Mouse (Mus musculus) ovary, postnatal 10 days (tissue): ENCODE results near the gene Cdc14a.
A peak's percentile ranks its signal among the peaks of the same experiment; 100 is the strongest.

Experiments
- DNase-seq: peaks from one replicate; pipeline ENCODE4 v3.0.0; 2022; ENCODE audit warnings: low spot score

Gene Cdc14a

GRCm38 (mm10) chr3:116329023-116329762 lies 94.6 kb downstream of the Cdc14a start:
- no peak for DNase-seq

- DNase-seq, result no peak
Observed at GRCm38 (mm10) chr3:116327616-116328004, 96.2 kb downstream of the Cdc14a start.

GRCm38 (mm10) chr3:116327001-116327615 lies 96.7 kb downstream of the Cdc14a start:
- peak; percentile 75 for DNase-seq

- DNase-seq, result no peak
Observed at GRCm38 (mm10) chr3:116325501-116325900, 98.3 kb downstream of the Cdc14a start.

- no peak for DNase-seq
Observed at GRCm38 (mm10) chr3:116319696-116320095, 104.1 kb downstream of the Cdc14a start.

- DNase-seq, result no peak
Observed at GRCm38 (mm10) chr3:116311838-116312237, 112.0 kb downstream of the Cdc14a start.

GRCm38 (mm10) chr3:116311173-116311572 lies 112.7 kb downstream of the Cdc14a start:
- no peak for DNase-seq

GRCm38 (mm10) chr3:116310672-116311071 lies 113.2 kb downstream of the Cdc14a start:
- DNase-seq, result no peak

GRCm38 (mm10) chr3:116310033-116310432 lies 113.8 kb downstream of the Cdc14a start:
- DNase-seq, result no peak

GRCm38 (mm10) chr3:116304800-116305753 lies 118.8 kb downstream of the Cdc14a start:
- no peak for DNase-seq

- no peak for DNase-seq
Observed at GRCm38 (mm10) chr3:116302581-116302980, 121.3 kb downstream of the Cdc14a start.

GRCm38 (mm10) chr3:116301754-116302153 lies 122.1 kb downstream of the Cdc14a start:
- no peak for DNase-seq

- DNase-seq, result no peak
Observed at GRCm38 (mm10) chr3:116298727-116299126, 125.1 kb downstream of the Cdc14a start.

GRCm38 (mm10) chr3:116298003-116298402 lies 125.8 kb downstream of the Cdc14a start:
- DNase-seq, result no peak

- no peak for DNase-seq
Observed at GRCm38 (mm10) chr3:116297170-116297569, 126.7 kb downstream of the Cdc14a start.

- no peak for DNase-seq
Observed at GRCm38 (mm10) chr3:116290041-116290815, 133.6 kb downstream of the Cdc14a start.

GRCm38 (mm10) chr3:116288833-116289232 lies 135.0 kb downstream of the Cdc14a start:
- no peak for DNase-seq

GRCm38 (mm10) chr3:116284735-116285134 lies 139.1 kb downstream of the Cdc14a start:
- DNase-seq, result no peak

- no peak for DNase-seq
Observed at GRCm38 (mm10) chr3:116283996-116284395, 139.8 kb downstream of the Cdc14a start.

GRCm38 (mm10) chr3:116281663-116282062 lies 142.2 kb downstream of the Cdc14a start:
- no peak for DNase-seq

GRCm38 (mm10) chr3:116277146-116277545 lies 146.7 kb downstream of the Cdc14a start:
- no peak for DNase-seq

- DNase-seq, result no peak
Observed at GRCm38 (mm10) chr3:116271679-116272078, 152.2 kb downstream of the Cdc14a start.
